Mouse (Mus musculus) T-cell, adult 2 months (primary cell): Measurements from ENCODE around the gene Dnah8.

Experiments
- DNase-seq: peaks from one replicate; pipeline ENCODE4 v3.0.0; 2022; ENCODE audit warnings: low spot score

The Dnah8 gene

GRCm38 (mm10) chr17:30750269-30750668 is 126.1 kb downstream of the Dnah8 start:
- DNase-seq, result no peak

GRCm38 (mm10) chr17:30752370-30752818 is 128.2 kb downstream of the Dnah8 start:
- no peak for DNase-seq

GRCm38 (mm10) chr17:30753201-30753600 is 129.0 kb downstream of the Dnah8 start:
- no peak for DNase-seq

GRCm38 (mm10) chr17:30756771-30757170 is 132.6 kb downstream of the Dnah8 start:
- no peak for DNase-seq

- DNase-seq, result no peak
Observed at GRCm38 (mm10) chr17:30760307-30760706, 136.2 kb downstream of the Dnah8 start.

GRCm38 (mm10) chr17:30764276-30764675 is 140.1 kb downstream of the Dnah8 start:
- DNase-seq, result no peak

GRCm38 (mm10) chr17:30774416-30774815 is 150.3 kb downstream of the Dnah8 start:
- no peak for DNase-seq

GRCm38 (mm10) chr17:30775096-30775495 is 150.9 kb downstream of the Dnah8 start:
- DNase-seq, result no peak

- no peak for DNase-seq
Observed at GRCm38 (mm10) chr17:30781046-30781445, 156.9 kb downstream of the Dnah8 start.

- no peak for DNase-seq
Observed at GRCm38 (mm10) chr17:30782286-30782685, 158.1 kb downstream of the Dnah8 start.

GRCm38 (mm10) chr17:30788361-30788760 is 164.2 kb downstream of the Dnah8 start:
- DNase-seq, result no peak

- no peak for DNase-seq
Observed at GRCm38 (mm10) chr17:30790816-30791215, 166.7 kb downstream of the Dnah8 start.

- no peak for DNase-seq
Observed at GRCm38 (mm10) chr17:30792396-30792795, 168.2 kb downstream of the Dnah8 start.

- DNase-seq, result no peak
Observed at GRCm38 (mm10) chr17:30796616-30797015, 172.5 kb downstream of the Dnah8 start.

GRCm38 (mm10) chr17:30800261-30800985 is 176.3 kb downstream of the Dnah8 start:
- DNase-seq, result no peak

GRCm38 (mm10) chr17:30803668-30804067 is 179.5 kb downstream of the Dnah8 start:
- no peak for DNase-seq

GRCm38 (mm10) chr17:30804955-30805354 is 180.8 kb downstream of the Dnah8 start:
- DNase-seq, result no peak

- DNase-seq, result no peak
Observed at GRCm38 (mm10) chr17:30805511-30806059, 181.4 kb downstream of the Dnah8 start.

GRCm38 (mm10) chr17:30808866-30809660 is 184.9 kb downstream of the Dnah8 start:
- no peak for DNase-seq

GRCm38 (mm10) chr17:30809926-30810660 is 185.9 kb downstream of the Dnah8 start:
- no peak for DNase-seq

GRCm38 (mm10) chr17:30818543-30818942 is 194.4 kb downstream of the Dnah8 start:
- no peak for DNase-seq

GRCm38 (mm10) chr17:30819134-30819533 is 195.0 kb downstream of the Dnah8 start:
- no peak for DNase-seq
